Mouse (Mus musculus): ENCODE measurements at regions not wholly inside any gene's neighbourhood (a gene's known extent, or its start where the extent isn't known, plus 50 kb on each side); places are given as distances from the start of the nearest gene placed in this dataset.

DNA sequence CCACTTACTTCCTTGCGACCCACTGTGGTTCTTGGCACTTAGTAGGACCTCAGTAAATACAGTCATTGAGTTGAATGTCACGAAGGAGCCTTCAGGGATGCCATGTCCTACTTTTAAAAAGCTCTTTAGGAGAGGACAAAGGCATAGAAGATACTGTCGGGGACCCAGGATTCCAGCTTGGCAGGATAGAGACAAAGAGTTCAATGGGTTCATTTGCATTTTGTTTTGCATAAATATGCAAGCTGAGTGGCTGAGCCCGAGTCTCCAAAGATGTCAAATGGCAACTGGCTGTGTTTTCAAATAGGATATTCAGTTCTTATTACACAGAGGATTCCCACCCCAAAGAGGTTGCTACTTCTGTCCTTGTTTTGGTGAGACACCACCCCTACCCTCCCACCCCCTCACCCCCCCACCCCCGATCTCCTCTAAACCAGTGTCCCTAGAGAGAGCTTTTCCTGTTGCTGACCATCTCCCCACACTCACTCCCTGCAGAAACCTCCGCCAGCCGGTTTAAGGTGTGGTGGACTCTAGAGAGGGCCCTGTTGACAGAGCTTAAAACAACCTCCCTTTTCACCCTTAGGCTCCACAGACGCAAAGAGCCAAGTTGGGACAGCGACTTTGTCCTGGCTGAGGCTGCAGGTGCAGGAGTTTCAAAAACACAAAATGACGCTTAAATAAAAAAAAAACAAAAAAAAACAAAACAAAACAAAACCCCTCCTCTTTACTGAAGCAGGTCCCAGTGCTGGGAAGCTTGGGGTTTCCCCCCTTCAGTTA is 57.9 kb downstream of the Sox9 start:
- no peak for DNase-seq (ENCODE audit: low spot score in 2 of 2)

DNA sequence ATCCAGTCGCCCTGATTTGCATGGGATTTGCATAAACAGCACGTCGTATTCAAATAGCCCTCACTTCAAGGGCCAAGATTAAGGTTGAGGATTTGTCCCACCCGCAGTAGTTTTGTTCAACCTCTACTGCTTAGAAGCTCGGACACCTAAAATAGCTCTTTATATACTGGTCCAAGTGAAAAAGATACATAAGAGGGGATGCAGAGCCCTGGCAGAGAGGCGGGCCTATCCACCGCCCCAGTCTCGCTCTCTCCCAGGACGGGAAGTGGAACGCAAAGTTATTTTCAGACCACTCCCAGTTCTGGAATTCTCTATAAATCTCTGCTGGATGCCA is 58.4 kb downstream of the Sox9 start:
- no peak for DNase-seq (ENCODE audit: low spot score in 2 of 2)

DNA sequence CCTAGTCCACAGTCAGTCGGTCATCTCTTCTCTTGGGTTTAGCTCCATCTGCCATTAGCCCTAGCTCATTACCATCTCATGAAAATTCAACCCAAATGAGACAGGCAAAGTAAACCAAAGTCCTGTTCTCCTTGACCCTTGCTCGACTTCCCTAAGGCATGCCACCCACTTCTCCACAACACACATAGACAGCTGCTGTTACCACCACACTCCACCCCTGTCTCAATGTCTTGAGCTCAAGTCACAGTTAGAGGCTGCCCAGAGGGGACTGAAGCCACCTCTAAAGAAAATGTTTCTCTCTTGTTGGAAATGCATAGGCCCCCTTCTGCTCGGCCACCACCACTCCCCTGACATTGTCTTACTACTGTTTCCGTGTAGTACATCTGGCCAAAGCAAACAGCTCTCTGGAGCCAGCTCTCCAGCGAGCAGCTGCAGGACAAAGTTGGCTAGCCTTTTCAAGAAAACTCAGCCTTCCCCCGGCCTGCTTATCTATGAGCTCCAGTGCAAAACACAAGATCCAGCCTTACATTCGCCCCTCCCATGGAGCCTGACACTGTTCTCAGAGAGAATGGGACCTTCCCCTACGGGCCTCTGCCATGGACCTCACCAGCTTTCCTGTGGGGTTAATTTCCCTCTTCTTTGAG is 62.4 kb downstream of the Sox9 start:
- DNase-seq (ENCODE audit: low spot score in 2 of 2): no peak

DNA sequence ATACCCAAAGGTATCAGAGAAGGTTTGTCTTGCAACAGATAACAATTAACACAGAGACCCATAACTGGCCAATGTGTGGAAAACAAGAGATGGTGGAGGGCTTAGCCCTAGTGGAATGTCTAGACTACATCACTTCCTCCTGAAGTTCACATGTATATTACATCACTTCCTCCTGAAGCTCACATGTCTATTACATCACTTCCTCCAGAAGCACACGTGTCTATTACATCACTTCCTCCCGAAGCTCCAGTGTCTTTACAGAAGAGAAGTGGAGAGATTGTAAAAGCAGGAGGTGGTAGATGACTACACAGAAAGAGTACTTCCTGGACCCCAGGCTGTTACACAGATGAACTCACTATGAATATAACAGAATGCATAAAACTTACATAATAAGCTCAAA is 65.1 kb downstream of the Sox9 start:
- no peak for DNase-seq (ENCODE audit: low spot score in 2 of 2)

DNA sequence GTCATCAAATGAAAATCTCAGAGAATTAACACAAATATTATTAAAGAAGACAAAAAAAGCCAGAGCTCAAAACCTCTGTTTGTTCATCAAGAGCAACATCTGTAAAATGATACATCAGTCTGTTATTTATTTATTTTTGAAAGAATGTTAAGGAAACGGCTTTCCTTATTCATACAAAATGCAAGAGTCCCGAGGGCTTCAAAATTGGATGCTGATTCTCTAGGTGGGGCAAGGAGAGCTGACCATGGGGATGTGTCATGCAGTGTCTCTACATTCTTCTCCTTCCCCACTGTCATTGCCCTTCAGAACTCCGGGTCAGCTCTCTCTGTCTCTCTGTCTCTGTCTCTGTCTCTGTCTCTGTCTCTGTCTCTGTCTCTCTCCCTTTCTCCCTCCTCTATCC is 65.8 kb downstream of the Sox9 start:
- DNase-seq (ENCODE audit: low spot score in 2 of 2): no peak

DNA sequence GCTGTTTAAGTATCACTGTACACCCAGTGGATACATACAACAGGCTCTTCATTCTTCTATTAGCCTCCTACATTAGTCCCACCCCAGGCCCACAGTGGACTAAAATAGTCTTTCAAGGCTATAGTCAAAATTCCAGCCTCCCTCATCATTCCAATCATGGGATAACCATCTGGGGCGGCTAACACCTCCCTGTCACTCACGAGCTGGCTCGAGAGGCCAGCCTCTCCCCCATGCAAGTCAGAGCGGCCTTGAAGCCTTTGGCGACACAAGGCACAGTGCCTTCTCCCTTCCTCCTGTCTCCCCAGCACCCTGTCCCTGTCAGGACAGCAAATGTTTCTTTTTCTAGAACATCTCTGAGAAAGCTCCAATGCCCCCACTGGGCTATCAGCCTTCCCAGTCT is 68.0 kb downstream of the Sox9 start:
- DNase-seq (ENCODE audit: low spot score in 2 of 2): no peak

DNA sequence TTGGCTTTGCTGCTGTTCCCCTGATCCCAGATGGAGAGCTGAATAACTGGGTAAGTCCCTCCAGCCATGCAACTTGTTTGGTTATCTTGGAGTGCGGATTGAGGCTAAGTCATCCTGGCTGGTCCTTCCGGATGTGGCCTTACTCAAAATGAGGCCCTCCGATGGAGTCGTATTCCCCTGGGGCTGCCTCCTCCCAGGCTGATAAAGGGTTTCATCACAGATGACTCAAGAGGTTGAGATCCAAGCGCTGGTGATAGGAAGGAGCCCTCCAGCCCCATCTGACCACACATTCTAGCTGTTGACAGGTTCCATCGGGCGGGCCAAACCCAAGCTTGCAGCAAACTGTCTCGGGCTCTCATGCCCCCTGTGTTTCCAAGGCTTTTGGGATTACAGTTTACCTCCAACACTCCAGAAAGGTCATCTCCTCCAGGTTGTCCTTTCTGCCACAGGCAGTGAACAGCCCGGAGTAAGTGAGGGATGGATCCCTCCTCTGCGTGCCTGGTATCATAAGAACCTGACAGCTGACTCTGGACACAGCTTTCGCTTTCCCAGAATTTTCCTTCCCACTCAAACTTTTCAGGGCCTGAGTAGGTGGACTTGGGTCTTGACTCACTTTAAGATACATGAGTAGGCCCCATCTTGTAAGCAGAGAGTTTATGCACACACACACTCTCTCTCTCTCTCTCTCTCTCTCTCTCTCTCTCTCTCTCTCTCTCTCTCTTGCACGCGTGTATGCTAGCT is 68.7 kb downstream of the Sox9 start:
- DNase-seq (ENCODE audit: low spot score in 2 of 2): peak in 1 of 2 experiments; percentile 15

DNA sequence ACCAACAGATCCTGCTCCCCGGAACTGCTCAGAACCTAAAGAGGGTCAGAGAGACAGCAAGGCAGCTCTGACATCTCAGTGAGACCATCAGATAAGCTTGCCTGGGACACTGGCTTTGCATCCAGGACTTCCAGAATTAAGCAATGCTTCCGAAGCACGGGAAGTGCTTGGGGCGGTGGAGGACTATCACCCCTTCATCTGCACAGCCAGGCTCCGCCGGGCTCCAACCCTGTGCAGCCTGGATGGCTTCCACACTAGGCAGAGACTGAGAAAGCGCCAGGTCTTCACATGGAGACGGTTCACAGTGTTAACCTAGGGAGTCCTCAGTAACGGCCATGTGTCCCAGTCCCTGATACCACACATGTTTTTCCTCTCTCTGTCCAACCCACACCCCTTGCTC is 69.3 kb downstream of the Sox9 start:
- DNase-seq (ENCODE audit: low spot score in 2 of 2): no peak

DNA sequence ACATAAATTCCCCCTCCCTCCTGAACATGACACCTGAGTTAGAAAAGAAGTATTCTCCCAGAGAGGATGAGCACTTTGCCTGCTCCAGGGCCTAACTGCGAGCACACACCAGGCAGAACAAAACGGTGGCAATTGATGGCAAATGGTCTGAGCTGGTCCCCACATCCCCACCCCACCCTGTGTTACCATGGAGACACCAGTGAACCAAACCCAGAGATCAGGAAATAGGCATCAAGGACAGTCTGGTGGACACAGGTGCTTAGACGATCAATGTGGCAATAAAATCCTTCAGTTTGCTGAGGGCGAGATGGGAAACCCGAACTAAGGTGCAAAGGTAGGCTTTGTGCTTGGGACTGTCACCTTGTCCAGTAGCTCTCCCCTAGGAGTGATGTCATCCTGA is 74.0 kb downstream of the Sox9 start:
- DNase-seq (ENCODE audit: low spot score in 2 of 2): no peak

DNA sequence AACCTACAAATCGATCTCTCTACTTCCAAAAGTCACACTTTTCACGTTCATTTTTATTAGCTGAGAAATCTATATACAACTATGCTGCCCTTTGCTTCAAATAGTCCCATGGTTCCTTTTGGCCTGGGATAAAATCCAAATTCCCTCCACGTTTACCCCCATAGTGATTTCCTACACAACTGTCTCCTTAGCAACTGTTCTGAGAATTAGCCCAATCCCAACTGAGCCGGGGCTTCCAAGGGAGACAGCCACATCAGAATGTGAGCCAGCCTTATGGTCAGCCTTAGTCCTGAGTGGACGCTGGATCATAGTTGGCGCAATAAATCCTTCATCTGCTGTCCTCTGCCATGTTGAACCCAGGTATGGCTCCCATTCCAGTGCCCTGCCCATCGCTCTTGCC is 77.3 kb downstream of the Sox9 start:
- no peak for DNase-seq (ENCODE audit: low spot score in 2 of 2)

DNA sequence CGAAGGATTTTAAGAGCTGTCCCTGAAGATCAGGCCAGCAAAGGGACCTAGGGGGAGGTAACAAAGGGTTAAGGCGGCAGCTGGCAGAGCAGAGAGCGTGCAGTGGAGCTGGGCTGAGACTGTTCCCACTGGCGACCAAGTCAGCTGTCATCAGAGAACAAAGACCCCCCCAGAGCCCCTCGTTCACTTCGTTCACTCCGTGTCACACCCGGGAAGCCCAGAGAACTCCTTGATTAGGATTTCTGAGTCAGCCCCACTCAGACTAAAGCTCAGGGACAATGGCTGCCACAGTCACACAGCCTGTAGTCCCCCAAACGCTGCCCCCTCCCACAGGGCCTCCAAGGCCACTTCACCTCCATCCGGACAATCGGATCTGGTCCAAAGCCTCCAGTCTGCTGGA is 78.8 kb downstream of the Sox9 start:
- no peak for DNase-seq (ENCODE audit: low spot score in 2 of 2)

DNA sequence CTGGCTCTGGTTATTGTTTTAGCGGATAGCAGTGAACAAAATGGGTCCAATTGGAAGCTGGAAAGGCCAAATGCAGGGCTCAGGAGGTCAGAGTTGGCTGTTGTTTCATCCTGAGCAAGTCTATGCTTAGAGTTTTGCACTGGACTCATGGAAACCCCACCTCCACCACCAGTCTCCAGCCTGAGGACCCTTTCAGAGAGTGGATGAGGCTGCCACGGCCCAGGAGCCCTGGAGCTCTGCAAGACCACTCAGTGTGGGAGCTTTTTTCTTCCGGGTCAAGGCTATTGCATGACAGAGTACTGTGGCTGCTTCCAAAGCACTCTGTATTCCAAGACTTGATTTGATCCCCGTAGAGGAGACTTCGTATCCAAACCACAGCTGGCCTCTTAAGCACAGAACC is 79.2 kb downstream of the Sox9 start:
- DNase-seq (ENCODE audit: low spot score in 2 of 2): no peak

DNA sequence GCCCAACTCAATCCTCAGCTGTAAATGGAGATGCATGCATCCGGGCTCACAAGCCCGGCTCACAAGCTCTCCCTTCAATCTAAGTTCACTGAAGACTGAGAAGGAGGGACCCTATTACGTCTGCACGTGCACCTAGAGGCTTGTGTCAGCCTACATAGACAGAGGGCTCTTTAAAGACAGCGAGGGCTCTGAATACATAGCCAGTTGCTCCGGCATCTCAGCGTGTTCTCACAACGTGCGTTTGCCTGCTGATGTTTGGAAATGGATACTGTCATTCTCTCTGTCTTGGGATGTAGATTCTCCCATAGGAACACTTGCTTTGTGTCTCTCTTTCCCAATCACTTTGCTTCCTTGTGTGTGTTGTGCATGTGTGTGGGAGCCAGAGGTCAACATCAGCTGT is 83.8 kb downstream of the Sox9 start:
- no peak for DNase-seq (ENCODE audit: low spot score in 2 of 2)

DNA sequence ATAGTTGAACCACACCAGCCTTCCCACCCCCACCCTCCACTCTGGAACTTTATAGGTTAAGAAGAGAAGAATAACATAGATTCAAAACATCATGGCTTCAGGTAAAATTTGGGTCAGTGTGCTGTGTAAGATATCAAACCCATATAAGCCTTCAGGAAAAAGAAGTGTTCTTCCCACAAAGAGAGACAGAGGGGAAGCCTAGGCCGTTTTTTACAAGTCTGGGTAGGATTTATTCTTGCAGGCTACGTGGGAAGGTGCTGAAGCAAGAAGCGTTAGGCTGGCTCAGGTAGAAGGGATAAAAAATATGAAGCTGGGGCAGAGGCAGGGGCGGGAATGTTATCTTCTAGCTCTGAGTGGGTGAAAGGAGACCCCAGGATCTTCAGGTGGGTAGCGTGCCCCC is 87.5 kb downstream of the Sox9 start:
- DNase-seq (ENCODE audit: low spot score in 2 of 2): no peak

DNA sequence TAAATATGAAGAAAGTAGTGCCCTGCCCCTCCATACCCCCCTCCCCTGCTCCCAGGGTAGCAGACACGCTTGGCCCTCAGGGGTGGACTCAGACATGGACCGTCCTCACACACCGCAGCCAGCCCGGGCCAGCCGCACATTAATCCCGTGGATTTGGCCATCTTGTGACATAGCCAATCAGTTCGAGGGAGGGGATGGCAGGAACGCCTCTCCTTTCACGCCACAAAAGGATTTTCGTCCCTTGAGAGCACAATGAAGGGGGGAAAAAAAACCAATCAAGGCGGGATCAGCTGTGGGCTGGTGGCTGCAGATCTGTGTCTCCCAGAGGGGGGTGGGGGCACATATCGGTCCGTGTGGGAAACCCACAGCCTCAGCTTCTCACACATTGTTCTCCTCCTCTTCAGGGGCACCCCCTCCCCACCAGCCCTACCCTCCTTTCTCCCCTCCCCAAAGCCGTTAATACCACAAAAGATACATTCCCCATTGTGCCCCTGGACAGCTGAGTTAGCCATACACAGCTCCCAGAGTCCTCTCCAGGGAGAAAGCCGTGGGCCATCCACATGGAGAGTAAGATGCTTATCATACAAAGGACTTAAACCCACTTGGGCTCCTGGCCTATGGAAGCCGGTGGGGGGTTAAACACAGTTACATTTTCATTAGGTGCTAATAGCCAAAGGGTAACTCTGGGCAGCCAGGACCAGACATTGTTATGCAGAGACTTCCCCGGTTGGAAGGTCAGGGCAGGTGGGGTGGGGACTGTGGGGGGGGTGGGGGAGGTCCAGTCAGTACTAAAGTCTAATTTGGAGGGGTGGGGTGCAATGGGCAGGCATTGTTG is 88.4 kb downstream of the Sox9 start:
- no peak for DNase-seq (ENCODE audit: low spot score in 2 of 2)

DNA sequence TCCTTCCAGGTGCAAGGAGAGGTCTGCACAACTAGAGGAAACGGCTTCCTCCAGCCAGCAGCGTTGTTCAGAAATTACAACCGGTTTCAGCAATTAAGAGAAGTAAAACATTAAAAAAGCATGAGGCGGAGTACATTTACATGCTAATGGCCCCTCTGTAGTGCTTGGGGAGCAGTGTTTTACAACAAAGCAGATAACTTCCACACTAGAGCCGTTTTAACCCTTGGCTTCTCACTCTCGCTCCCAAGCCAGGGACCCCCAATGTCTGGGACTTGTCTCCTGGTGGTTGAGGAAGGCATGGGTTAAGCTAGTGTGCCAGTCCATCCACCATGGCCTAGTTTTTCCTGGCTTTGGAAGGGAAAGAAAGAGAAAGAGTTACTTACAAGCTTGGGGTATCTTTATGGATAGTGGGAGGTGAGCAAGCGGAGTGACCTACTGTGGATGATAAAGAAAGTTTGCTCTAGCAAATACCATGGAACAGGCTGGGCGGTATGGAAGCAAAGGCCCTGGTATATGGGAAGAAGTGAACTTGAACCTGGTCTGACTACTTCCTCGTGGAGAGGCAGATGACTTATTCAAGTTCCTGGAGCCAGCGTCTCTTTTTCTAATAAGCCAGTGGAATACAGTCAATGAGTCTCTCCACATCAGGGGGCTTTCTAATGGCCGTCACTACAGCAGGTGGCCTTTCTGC is 90.8 kb downstream of the Sox9 start:
- DNase-seq (ENCODE audit: low spot score in 2 of 2): no peak

DNA sequence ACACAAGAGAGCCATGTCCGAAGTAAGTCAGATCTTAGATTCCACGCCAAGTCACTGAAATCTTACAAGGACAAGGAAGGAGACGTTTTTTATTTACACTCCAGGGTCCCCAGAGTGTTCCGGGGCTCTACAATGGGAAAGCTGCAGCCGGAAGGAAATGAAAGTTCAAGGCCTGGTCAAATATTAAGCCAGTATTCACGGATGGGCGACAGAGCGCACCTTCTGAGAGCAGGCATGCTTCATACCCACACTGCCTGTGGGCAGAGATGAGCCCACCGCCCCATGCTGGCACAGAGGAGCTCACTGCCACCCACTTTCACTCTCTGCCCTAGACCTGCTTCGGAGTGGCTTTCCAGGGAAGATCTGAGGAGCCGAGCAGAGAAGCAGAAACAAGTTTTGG is 92.2 kb downstream of the Sox9 start:
- no peak for DNase-seq (ENCODE audit: low spot score in 2 of 2)

DNA sequence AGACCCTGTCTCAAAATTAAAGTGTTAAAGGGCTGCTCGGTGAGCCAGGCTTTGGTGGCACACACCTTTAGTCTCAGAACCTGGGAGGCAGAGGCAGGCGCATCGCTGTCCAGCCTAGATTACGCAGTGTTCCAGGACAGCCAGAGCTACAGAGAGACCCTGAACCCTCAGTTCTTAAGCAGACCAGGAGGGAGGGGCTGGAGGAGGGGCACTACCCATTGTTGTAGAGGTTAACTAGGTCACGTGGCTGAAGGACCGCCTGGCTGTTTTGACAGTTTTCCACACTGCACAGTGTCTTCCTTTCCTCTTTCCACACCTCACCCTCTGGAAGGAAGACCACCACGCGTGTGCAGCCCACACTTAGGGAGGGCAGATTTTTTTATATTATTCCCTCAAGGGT is 94.2 kb downstream of the Sox9 start:
- DNase-seq (ENCODE audit: low spot score in 2 of 2): no peak

DNA sequence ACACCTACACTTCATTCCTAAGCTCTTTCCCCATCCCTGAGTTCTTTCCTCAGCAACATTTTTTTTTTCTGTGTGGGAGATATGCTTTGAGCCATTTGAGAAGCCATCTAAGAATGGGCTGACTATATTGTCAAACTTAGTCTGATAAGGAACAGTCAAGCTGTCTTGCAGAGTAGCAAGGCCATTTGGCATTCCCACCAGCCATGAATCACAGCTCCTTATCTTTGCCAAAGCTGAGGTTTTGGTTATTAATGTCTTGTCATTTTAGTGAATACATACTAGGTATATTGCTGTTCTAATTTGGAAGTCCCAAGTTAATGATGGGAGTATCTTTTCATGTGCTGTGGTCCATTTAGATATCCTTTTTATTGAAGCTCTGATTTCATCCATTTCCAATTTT is 96.4 kb downstream of the Sox9 start:
- DNase-seq (ENCODE audit: low spot score in 2 of 2): no peak

DNA sequence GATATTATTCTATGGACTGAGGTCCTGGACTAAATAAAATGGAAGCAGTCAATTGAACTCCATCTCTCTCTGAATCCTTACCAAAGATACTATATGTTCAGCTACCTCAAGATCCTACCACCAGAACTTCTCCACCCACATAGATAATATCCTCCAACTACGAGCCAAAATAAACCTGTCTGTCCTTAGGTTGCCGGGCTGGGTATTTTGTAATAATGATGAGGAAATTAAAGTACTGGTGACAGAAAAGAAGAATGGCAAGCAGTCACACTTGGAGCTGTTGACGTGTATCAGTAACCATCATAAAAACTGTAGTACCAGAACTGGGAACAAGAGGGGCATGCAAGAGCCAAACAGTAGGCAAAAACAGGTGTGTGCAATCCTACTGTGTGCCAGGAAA is 98.7 kb downstream of the Sox9 start:
- DNase-seq (ENCODE audit: low spot score in 2 of 2): no peak

DNA sequence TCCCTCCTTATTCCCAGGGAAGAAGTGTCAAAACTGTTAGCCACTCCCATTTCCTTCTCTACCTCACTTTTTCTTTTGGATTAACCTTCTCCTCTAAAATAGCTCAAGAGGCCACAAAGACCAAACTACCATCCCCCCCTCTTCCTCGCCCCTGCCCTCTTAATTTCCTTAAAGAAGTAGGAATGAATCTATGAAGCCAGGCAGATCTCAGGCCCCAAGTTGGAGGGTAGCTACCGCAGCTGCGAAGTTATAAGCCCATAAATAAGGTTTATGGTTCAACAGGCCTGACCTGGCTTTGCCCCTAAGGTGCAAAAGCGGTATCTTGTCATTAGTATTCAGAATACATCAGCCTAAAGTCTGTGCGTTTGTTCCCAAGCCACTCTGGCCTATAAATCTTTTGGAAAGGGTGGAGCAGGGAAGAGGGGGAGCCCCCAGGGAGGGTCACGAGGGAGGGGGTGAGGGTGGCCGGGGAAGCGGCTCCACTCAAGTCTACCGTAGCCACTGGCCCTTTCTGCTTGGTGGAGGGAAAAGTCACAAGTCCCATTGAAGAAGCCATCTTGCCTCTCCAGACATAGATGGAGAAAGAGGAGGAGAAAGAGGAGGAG is 103.4 kb downstream of the Sox9 start:
- no peak for DNase-seq (ENCODE audit: low spot score in 2 of 2)
